In genomic region chr3:121635505-121635904, GRCm38 (mm10) we compare ENCODE assay signal across 11 mouse cellular contexts. TPM values are rescaled to one million over a fixed set of nuclear protein-coding genes. Genes with fewer than 3 reads are reported as not detected.
DNase-seq lines count a peak whose midpoint lies in the region; ATAC-seq lines count a peak whose summit lies in the region.
"Had no signal": no experiment of that assay in that cellular context is flagged by ENCODE, and none has a peak within 500 bp of the region (broad histone marks: within the 10 kb centered on the region; RNA-seq: fewer than 3 reads in every experiment).

No protein-coding gene starts in this region.

- DNase-seq in kidney, adult 11 months = peak; percentile 17
- DNase-seq in kidney, postnatal 10 days = no peak
- peak; percentile 25 for DNase-seq in adrenal gland, adult 8-10 months
- peak; percentile 44 to 49 for DNase-seq in heart, postnatal 10 days
- DNase-seq in lung, postnatal 25 days (ENCODE audit: low spot score) = peak; percentile 88
- DNase-seq in thymus, postnatal 14 days = no peak
- no peak for DNase-seq in B cell, adult 2 months

- intact Hi-C loops in heart, postnatal 10 days (cut with DNase I) = loop anchor here (5.0 kb wide), 1 partner anchor 127 kb away; no protein-coding TSS in a partner anchor

- no peak for ATAC-seq in monocyte, adult 5-6 weeks (replicated peaks; ENCODE audit: insufficient number of reproducible peaks, low FRiP score, low TSS enrichment, poor library complexity, severe bottlenecking)

RNA-seq across cellular contexts. Expression of gene 4930432M17Rik, which starts 35.1 kb away (rescaled TPM):
- not detected for total RNA-seq in adrenal gland, adult 8-10 months (2022)
- not detected for total RNA-seq in heart, postnatal 10 days (2021)
- total RNA-seq in monocyte, adult 5-6 weeks (2017) = not detected in 3 replicates
- total RNA-seq: ES-E14; layer of hippocampus, adult 18-20 months; neutrophil, adult 5-6 weeks had no signal

Comparison
In these comparisons a context has a peak if more than half of its experiments do, and no peak if none do; other contexts are left out.
1. DNase-seq: peak in kidney, adult 11 months (single experiment), adrenal gland, adult 8-10 months (single experiment), heart, postnatal 10 days (2 of 2) and lung, postnatal 25 days (single experiment); none in kidney, postnatal 10 days (single experiment), thymus, postnatal 14 days (single experiment) and B cell, adult 2 months (0 of 2).